Mouse (Mus musculus) embryonic facial prominence, embryonic 13.5 days (tissue): ENCODE data around the gene Fkrp. TPM values are rescaled to one million over a fixed set of nuclear protein-coding genes. Genes with fewer than 3 reads are reported as not detected.

ENCODE experiments used
- ATAC-seq: fragments of 200-750 bp; cut with Nextera tagmentation; 2 replicates; pipeline ENCODE4 v1.8.0; 2017; ENCODE audit warnings: low read depth; ENCODE audit not compliant: insufficient number of reproducible peaks, insufficient read depth, low FRiP score, low TSS enrichment
- H3K27ac ChIP-seq: fragments of 300-500 bp; sonication (generic); 2 replicates; pipeline ENCODE4 v1.5.1; 2015; ENCODE audit warnings: moderate library complexity, mild to moderate bottlenecking, inconsistent platforms
- H3K27me3 ChIP-seq: fragments of 300-500 bp; sonication (generic); 2 replicates; pipeline ENCODE4 v1.6.1; 2015; ENCODE audit warnings: mild to moderate bottlenecking, inconsistent platforms
- H3K36me3 ChIP-seq: fragments of 300-500 bp; sonication (generic); 2 replicates; pipeline ENCODE4 v1.6.1; 2015; ENCODE audit warnings: mild to moderate bottlenecking, inconsistent platforms
- H3K4me1 ChIP-seq: fragments of 300-500 bp; sonication (generic); 2 replicates; pipeline ENCODE4 v1.6.1; 2015; ENCODE audit warnings: inconsistent platforms
- H3K4me2 ChIP-seq: fragments of 300-500 bp; sonication (generic); 2 replicates; pipeline ENCODE4 v1.6.1; 2015; ENCODE audit warnings: moderate library complexity, mild to moderate bottlenecking, inconsistent platforms
- H3K4me3 ChIP-seq: fragments of 300-500 bp; sonication (generic); 2 replicates; pipeline ENCODE4 v1.5.1; 2015; ENCODE audit warnings: mild to moderate bottlenecking, inconsistent platforms
- H3K9ac ChIP-seq: fragments of 300-500 bp; sonication (generic); 2 replicates; pipeline ENCODE4 v1.6.1; 2015; ENCODE audit warnings: mild to moderate bottlenecking, inconsistent platforms
- H3K9me3 ChIP-seq: fragments of 300-500 bp; sonication (generic); 2 replicates; pipeline ENCODE4 v1.6.1; 2016; ENCODE audit warnings: inconsistent platforms
- WGBS: fragments of 180-500 bp; shearing (Covaris S2); methylation state at CpG from one replicate; pipeline ENCODE4 v1.1.7; 2015; ENCODE audit warnings: mixed read lengths; 5-methylcytosine and 5-hydroxymethylcytosine counted together
- polyA plus RNA-seq: library from polyadenylated mRNA; unstranded; fragments of >200 nt; fragmentation: Nextera tagmentation; extraction: Ambion mirVana; gene quantifications from 2 replicates; pipeline ENCODE4 v1.2.1, GENCODE M21; 2015

Gene Fkrp
- polyA plus RNA-seq, 1 experiment from 2014 or later: 26.8 TPM

DNA sequence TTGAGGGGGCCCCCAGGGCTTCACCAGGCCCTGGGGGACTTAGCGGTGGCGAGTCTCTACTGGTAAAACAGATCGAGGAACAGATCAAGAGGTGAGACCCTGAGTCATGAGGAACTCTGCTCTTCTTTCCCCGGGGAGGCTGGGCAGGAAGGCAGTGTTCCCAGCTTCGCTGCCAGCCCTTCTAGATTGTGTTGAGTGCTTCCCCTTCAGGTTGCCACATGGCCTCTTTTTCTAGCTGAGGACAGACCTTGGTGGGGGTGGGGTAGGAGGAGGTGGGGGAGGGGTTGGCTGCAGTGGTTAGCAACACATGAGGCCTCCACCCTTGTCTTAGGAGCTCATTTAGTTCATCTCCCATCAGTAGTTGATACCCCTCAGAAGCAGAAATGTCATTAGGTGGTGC lies 10.0 kb upstream of the Fkrp start:
- WGBS: 72% methylated on average over 5 of the region's 5 CpGs
- ATAC-seq: no peak

DNA sequence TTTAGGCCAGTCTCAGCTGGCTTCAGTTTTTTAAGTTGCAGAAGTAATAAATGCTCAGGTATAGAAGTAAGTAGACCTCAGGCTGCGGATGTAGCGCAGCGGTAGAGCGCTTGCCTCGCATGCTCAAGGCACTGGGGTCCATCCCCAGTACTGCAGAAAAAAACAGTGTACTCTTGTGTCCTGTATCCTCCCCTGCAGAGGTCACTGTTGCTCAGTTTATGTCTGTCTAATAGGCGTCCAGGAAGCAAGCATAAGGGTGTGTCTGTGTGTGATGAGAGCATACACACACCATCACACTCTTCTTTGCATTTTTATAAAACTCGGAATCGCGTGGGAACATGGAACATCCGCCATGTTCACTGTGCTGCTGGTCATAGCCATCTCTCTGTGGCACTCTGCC lies 9.3 kb upstream of the Fkrp start:
- no peaks in the 10 kb centered on the region for H3K27me3 ChIP-seq
- no peak for ATAC-seq
- H3K4me1 ChIP-seq: peaks cover 21% of the 10 kb centered on the region
- H3K9ac ChIP-seq: no peak overlapping the region
- 81% methylated on average over 10 of the region's 10 CpGs for WGBS
- H3K27ac ChIP-seq: no peak overlapping the region
- no peaks in the 10 kb centered on the region for H3K9me3 ChIP-seq
- H3K4me2 ChIP-seq: no peak overlapping the region
- H3K36me3 ChIP-seq: peaks cover 89% of the 10 kb centered on the region
- no peak overlapping the region for H3K4me3 ChIP-seq

More for the DNA sequence above, 10.0 kb upstream of the Fkrp start:
- H3K9ac ChIP-seq: no peak overlapping the region
- peaks cover 97% of the 10 kb centered on the region for H3K36me3 ChIP-seq
- H3K9me3 ChIP-seq: no peaks in the 10 kb centered on the region
- H3K27me3 ChIP-seq: no peaks in the 10 kb centered on the region
- no peak overlapping the region for H3K27ac ChIP-seq
- H3K4me3 ChIP-seq: no peak overlapping the region
- peaks cover 13% of the 10 kb centered on the region; the same call in 1 of the 2 replicates for H3K4me1 ChIP-seq
- H3K4me2 ChIP-seq: no peak overlapping the region

DNA sequence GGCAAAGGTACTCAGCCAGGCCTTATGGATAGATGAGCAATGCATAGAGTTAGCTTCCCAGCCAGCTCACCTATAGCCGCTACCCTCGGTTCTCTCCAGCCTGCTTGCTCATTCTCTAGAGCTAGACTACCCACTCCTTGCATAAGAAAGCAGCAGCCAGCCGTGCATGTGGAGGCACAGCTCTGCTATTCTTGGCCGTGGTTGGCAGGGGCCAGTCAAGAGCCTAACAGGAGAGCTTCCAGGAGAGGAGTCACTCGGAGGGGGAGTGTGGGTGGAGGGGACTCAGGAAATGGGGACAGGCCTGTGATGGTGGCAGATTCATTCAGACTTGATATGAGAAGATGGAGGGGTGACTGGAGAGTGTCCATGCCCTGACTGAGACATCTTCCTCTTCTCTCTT lies 7.2 kb upstream of the Fkrp start:
- no peaks in the 10 kb centered on the region for H3K9me3 ChIP-seq
- H3K27ac ChIP-seq: no peak overlapping the region
- ATAC-seq: no peak
- H3K9ac ChIP-seq: no peak overlapping the region
- peaks cover 69% of the 10 kb centered on the region for H3K36me3 ChIP-seq
- no peak overlapping the region for H3K4me3 ChIP-seq
- H3K4me2 ChIP-seq: no peak overlapping the region
- H3K27me3 ChIP-seq: no peaks in the 10 kb centered on the region
- 83% methylated on average over 5 of the region's 5 CpGs for WGBS
- H3K4me1 ChIP-seq: peaks cover 41% of the 10 kb centered on the region

DNA sequence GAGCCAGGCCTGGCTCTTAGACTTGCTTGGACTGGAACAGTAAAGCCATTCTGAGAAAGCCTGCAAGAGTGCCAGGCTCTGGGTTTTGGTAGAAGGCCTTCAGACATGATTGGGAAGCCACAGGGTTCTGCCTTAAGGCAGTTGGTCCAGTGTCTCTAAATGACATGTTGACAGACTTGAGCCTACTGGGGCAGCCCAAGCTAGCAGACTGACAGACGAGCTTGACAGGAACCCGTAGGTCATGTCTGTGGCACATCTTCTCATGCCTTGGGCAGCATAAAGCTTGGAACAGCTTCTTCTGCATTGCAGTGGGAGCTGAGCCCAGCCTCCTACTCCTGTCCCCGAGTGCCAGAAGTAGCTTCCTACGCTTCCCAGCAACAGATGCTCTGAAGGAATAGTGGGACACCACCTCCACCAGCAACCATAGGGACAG lies 5.2 kb upstream of the Fkrp start:
- Histone ChIP-seq H3K36me3 (peaks cover 48% of the 10 kb centered on the region), H3K4me1 (peaks cover 52% of the 10 kb centered on the region), H3K27ac (no peak overlapping the region), H3K4me2 (0 out of 2 replicates have a peak overlapping the region, but pooled peaks have one; percentile 5), H3K9ac (0 out of 2 replicates have a peak overlapping the region, but pooled peaks have one; percentile 1), H3K4me3 (no peak overlapping the region), H3K27me3 (no peaks in the 10 kb centered on the region), H3K9me3 (no peaks in the 10 kb centered on the region)
- WGBS: 54% methylated on average over 4 of the region's 4 CpGs
- no peak for ATAC-seq

DNA sequence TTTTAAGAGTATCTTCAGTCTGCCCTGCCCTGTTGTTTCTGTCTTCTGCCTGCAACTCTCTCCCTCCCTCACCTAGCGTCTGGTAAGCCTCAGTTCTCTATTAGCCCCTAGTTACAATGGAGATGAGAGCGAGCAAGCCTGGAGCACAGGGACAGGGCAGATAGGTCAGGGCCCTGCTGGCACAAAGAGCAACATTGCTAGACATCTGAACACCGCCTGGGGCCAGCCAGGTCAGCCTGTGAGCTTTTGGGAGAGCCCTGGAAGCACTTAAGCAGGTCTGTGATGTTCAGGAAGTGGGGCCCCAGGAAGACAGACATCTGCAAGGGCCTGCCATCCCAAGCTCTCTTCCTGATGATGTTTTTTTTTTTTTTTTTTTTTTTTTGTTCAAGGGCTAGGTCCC lies 4.6 kb upstream of the Fkrp start:
- H3K36me3 ChIP-seq: peaks cover 42% of the 10 kb centered on the region
- no peak for ATAC-seq
- no peaks in the 10 kb centered on the region for H3K27me3 ChIP-seq
- H3K27ac ChIP-seq: no peak overlapping the region
- H3K4me1 ChIP-seq: peaks cover 52% of the 10 kb centered on the region
- H3K4me3 ChIP-seq: no peak overlapping the region
- H3K4me2 ChIP-seq: no peak overlapping the region
- H3K9me3 ChIP-seq: no peaks in the 10 kb centered on the region
- peak overlapping the region; percentile 36; the same call in 1 of the 2 replicates for H3K9ac ChIP-seq
- 25% methylated on average over 3 of the region's 3 CpGs for WGBS

DNA sequence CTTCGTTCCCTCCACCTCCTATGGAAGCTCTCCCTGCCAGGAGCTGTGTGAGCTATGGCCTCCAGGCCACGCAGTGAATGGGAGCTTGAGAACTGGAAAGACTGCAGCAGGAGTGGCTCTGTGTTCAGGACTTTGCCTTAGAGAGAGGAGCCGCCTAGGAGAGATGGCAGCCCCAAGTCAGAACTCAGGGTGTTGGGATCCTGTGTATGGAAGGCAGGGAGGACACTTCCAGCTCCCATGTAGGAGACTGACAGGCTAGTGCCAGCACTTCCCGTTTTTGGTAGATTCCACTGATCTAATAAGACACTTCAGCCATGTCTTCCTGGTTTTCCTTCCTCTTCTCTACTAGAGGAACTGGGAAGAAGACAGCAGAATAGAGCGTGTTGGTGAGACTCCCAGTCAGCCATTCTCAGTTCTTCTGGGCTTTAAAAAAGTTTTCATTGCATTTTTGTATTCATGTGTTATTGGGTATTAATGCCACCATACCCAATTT lies 3.8 kb upstream of the Fkrp start:
- peaks cover 58% of the 10 kb centered on the region for H3K4me1 ChIP-seq
- H3K9me3 ChIP-seq: no peaks in the 10 kb centered on the region
- H3K27me3 ChIP-seq: no peaks in the 10 kb centered on the region
- peaks cover 35% of the 10 kb centered on the region for H3K36me3 ChIP-seq
- ATAC-seq: no peak
- no peak overlapping the region for H3K4me3 ChIP-seq
- no peak overlapping the region for H3K9ac ChIP-seq
- no peak overlapping the region for H3K27ac ChIP-seq
- no peak overlapping the region for H3K4me2 ChIP-seq
- 58% methylated on average over 5 of the region's 5 CpGs for WGBS

DNA sequence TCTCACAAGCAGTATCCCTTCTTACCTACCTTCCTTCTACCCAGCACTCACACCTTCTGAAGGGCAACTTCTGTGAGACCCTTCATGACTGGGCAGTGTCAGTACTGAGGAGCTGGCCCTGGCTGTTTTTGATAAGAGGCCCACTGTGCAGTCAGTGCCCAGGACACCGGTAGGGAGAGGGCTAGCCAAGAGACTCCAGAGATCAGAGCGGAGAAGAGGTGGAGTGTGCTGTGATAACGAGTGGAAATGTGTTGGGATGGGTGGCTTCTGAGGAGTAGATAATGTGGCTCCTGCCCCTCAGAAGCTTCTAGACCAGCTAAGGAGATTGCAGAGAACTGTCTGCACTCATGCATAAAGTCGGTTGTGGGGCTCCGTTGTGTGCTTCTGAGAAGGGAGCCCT lies 3.3 kb upstream of the Fkrp start:
- H3K27me3 ChIP-seq: no peaks in the 10 kb centered on the region
- no peak overlapping the region for H3K27ac ChIP-seq
- peaks cover 63% of the 10 kb centered on the region for H3K4me1 ChIP-seq
- H3K4me2 ChIP-seq: no peak overlapping the region
- H3K4me3 ChIP-seq: no peak overlapping the region
- ATAC-seq: no peak
- whole genome bisulfite sequencing: 78% methylated on average over 5 of the region's 5 CpGs
- no peaks in the 10 kb centered on the region for H3K9me3 ChIP-seq
- 0 out of 2 replicates have a peak overlapping the region, but pooled peaks have one; percentile 4 for H3K9ac ChIP-seq
- peaks cover 30% of the 10 kb centered on the region for H3K36me3 ChIP-seq

DNA sequence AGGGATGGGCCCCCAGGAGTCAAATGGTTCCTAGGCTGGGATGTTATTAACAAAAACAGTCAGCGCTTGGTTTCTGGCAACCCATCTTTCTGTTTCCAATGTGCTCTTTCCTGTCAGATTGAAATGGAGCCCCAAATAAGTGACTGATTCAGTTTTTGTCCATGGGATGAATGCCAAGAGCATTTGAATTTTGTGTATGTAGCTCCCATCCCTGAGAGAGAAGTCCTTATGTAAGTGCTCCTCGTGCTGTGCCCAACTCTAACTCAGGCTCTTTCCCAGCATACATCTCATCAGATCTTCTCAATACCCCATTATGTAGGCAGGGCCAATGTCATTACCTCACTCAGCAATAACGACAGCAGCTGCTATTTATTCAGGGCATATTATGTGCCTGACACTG lies 1.2 kb upstream of the Fkrp start:
- WGBS: 42% methylated on average over 3 of the region's 3 CpGs
- peaks cover 22% of the 10 kb centered on the region for H3K36me3 ChIP-seq
- H3K27me3 ChIP-seq: peaks cover 2% of the 10 kb centered on the region
- H3K9me3 ChIP-seq: no peaks in the 10 kb centered on the region
- peak overlapping the region; percentile 100 for H3K9ac ChIP-seq
- no peak overlapping the region for H3K27ac ChIP-seq
- H3K4me2 ChIP-seq: peak overlapping the region; percentile 96
- peaks cover 64% of the 10 kb centered on the region for H3K4me1 ChIP-seq
- ATAC-seq: no peak
- peak overlapping the region; percentile 93 for H3K4me3 ChIP-seq

DNA sequence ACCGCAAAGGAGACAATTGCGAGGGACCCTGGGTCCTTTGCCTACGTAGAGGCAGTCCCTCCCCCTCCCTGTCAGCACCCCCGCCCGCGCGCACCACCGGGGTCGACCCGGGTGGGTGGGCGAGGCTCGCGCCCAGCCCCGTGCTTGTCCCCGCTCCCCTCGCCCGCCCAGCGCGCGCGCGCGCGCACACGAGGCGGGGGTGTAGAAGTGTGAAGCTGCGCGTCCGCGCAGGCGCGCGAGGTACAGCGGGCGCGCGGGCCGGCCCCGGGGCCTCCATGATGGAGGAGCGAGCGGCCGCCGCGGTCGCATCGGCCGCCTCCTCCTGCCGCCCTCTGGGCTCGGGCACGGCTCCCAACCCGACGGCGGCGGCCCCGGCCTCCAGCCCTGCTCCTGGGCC lies 456 bp downstream of the Fkrp start:
- Histone ChIP-seq H3K27me3 (peaks cover 18% of the 10 kb centered on the region), H3K4me1 (peaks cover 62% of the 10 kb centered on the region), H3K4me2 (peak overlapping the region; percentile 96), H3K36me3 (peaks cover 12% of the 10 kb centered on the region), H3K27ac (peak overlapping the region; percentile 99), H3K9me3 (no peaks in the 10 kb centered on the region), H3K4me3 (peak overlapping the region; percentile 93), H3K9ac (peak overlapping the region; percentile 100)
- under 1% methylated on average over 46 of the region's 55 CpGs for WGBS
- peak; percentile 79 for ATAC-seq

DNA sequence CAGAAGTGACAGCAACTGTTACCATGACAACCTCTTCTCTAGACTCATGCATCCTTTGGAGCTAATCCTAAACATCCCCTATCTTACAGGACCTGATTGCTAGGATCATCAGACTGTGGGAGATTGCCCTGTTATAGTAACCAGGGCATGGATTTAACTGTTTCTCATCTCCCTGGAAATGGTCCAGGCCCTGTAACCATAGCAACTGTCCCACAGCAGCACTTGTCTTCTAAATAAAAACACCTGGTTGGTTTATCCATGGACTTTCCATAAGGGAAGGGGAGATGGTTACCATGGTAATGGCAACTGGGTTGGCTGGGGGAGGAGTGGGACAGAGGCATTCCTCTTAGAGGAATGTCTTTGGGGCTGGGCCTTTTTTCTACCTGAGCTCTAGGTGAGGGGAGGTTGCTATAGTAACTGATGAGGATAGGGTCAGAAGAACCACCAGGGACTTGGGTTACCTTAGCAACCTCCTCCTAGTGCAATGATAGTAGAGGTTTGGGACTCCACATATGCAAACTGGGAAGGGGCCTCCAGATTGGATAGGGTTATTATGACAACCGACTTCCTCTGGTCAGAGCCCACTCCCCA lies 1.1 kb downstream of the Fkrp start, which contains the start of gene Strn4:
Gene Strn4 (plus strand): TSS at position 539 of the 591 bp plus-strand sequence.
- Histone ChIP-seq H3K27me3 (peaks cover 24% of the 10 kb centered on the region), H3K9ac (peak within 1 kb of the TSS; percentile 100), H3K9me3 (no peaks in the 10 kb centered on the region), H3K27ac (peak within 1 kb of the TSS; percentile 99), H3K4me1 (peaks cover 62% of the 10 kb centered on the region), H3K4me3 (peak within 1 kb of the TSS; percentile 93), H3K36me3 (peaks cover 12% of the 10 kb centered on the region), H3K4me2 (peak within 1 kb of the TSS; percentile 96)
- ATAC-seq: peak; percentile 12; the same call in 1 of the 2 replicates
- 0% methylated on average over 1 of the region's 1 CpGs for WGBS

DNA sequence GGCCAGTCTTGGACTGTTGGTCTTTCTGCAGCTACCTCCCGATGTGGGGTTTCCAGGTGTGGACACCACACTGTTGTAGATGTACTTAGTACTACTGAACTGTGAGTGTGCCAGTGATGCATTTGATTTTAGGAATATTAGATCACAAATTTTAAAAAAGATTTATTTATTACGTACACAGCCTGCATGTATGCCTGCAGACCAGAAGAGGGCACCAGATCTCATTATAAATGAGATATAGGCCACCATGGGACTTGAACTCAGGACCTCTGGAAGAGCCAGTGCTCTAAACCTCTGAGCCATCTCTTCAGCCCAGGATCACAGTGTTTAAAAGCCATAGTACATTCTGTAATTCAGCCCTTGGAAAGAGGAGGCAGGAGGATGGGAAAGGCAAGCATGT lies 4.0 kb downstream of the Fkrp start:
- H3K9ac ChIP-seq: no peak overlapping the region
- H3K27me3 ChIP-seq: peaks cover 29% of the 10 kb centered on the region
- H3K4me1 ChIP-seq: peaks cover 37% of the 10 kb centered on the region
- no peak overlapping the region for H3K4me3 ChIP-seq
- 0 out of 2 replicates have a peak, but pooled peaks cover under 1% of the 10 kb centered on the region for H3K9me3 ChIP-seq
- no peak for ATAC-seq
- no peak overlapping the region for H3K27ac ChIP-seq
- no peak overlapping the region for H3K4me2 ChIP-seq
- 70% methylated on average over 2 of the region's 2 CpGs for WGBS
- peaks cover 32% of the 10 kb centered on the region for H3K36me3 ChIP-seq

DNA sequence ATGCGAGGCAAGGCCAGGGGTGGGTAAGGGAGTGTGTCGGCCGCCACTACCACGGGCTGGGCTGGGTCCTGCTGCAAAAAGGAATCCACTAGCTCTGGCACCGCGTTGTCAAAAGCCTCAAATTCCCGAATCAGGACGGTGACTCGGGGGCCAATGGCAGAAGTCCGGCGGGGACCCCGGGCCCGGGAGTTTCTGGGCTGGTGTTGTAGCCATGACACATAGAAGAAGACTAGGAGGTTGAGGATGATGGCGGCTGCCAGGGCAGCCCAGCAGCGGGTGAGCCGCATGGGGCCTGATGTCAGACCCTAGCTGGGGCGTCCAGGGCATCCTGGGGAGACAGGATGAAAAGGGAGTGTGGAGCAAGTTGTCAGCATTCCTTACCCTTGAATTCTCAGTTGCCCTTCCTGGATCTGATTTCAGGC lies 4.9 kb downstream of the Fkrp start:
- no peak for ATAC-seq
- 13% methylated on average over 17 of the region's 17 CpGs for WGBS
- no peak overlapping the region for H3K27ac ChIP-seq
- peak overlapping the region; percentile 99 for H3K4me2 ChIP-seq
- peaks cover 29% of the 10 kb centered on the region for H3K27me3 ChIP-seq
- peaks cover 40% of the 10 kb centered on the region for H3K36me3 ChIP-seq
- H3K9ac ChIP-seq: peak overlapping the region; percentile 73
- peak overlapping the region; percentile 55 for H3K4me3 ChIP-seq
- 0 out of 2 replicates have a peak, but pooled peaks cover 3% of the 10 kb centered on the region for H3K9me3 ChIP-seq
- H3K4me1 ChIP-seq: peaks cover 32% of the 10 kb centered on the region
